Comparison of ENCODE assay signal across 8 mouse cellular contexts in the genomic region with DNA sequence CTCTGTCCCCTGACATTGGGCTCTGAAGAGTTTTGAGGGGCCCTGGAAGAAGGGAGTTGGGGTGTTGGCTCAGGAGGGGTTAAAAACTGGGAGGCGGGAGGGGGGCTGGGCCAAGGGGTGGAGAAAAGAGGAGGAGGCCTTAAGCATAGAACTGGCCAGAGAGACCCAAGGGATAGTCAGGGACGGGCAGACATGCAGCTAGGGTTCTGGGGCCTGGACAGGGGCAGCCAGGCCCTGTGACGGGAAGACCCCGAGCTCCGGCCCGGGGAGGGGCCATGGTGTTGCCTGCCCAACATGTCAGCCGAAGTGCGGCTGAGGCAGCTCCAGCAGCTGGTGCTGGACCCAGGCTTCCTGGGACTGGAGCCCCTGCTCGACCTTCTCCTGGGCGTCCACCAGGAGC. TPM values are rescaled to one million over a fixed set of nuclear protein-coding genes. Genes with fewer than 3 reads are reported as not detected.
DNase-seq lines count a peak whose midpoint lies in the region; ATAC-seq and TF ChIP-seq lines count a peak whose summit lies in the region.

A gene (plus strand): TSS at position 149 of the 400 bp plus-strand sequence.

- DNase-seq in lung, postnatal 36 days: no peak
- DNase-seq in heart, postnatal 0 days (ENCODE audit: low spot score): peak; percentile 45
- no peak for DNase-seq in left cerebral cortex, postnatal 36 days (ENCODE audit: low spot score in 2 of 2)
- DNase-seq in spleen, postnatal 36 days (ENCODE audit: low spot score in 2 of 2): no peak

- no peak for TF ChIP-seq EP300 in heart, postnatal 0 days (IDR thresholded peaks at IDR 0.05; ENCODE audit: low read depth)

- H3K27me3 ChIP-seq in lung, embryonic 16.5 days (ENCODE audit: control insufficient read depth, insufficient read depth, low read depth, low read length): no peaks in the 10 kb centered on the region
- no peaks in the 10 kb centered on the region for H3K27me3 ChIP-seq in heart, postnatal 0 days (ENCODE audit: control insufficient read depth, insufficient read depth, low read length)

- peaks cover 44% of the 10 kb centered on the region for H3K4me1 ChIP-seq in lung, embryonic 16.5 days (replicated peaks; ENCODE audit: control insufficient read depth, insufficient read depth, low read length)
- peaks cover 3% of the 10 kb centered on the region; the same call in 1 of the 2 replicates for H3K4me1 ChIP-seq in brown adipose tissue, adult 24 weeks (ENCODE audit: control insufficient read depth, insufficient read depth, insufficient read length, low read length)
- peaks cover 48% of the 10 kb centered on the region for H3K4me1 ChIP-seq in heart, postnatal 0 days (ENCODE audit: control insufficient read depth, insufficient read depth)
- peaks cover 29% of the 10 kb centered on the region for H3K4me1 ChIP-seq in olfactory bulb, adult 2 months (ENCODE audit: control insufficient read depth, insufficient read depth, low read length)

- no peak for TF ChIP-seq CTCF in heart, postnatal 0 days (IDR thresholded peaks at IDR 0.05; ENCODE audit: low read depth)
- TF ChIP-seq CTCF in olfactory bulb, adult 2 months (IDR thresholded peaks at IDR 0.05; ENCODE audit: insufficient read depth, low read depth, low read length): no peak

- WGBS in lung, embryonic 16.5 days: 33% methylated on average over 10 of the region's 10 CpGs
- WGBS in heart, postnatal 0 days: 23% methylated on average over 9 of the region's 10 CpGs
- 57% methylated on average over 10 of the region's 10 CpGs for WGBS in olfactory bulb, adult 2 months

- TF ChIP-seq POLR2A in olfactory bulb, adult 2 months (IDR thresholded peaks at IDR 0.05; ENCODE audit: insufficient read depth, low read depth, low read length): no peak

- intact Hi-C loops in left cerebral cortex, postnatal 36 days (cut with DNase I): no loop called here

- H3K9me3 ChIP-seq in lung, embryonic 16.5 days (ENCODE audit: control insufficient read depth, low read length): no peaks in the 10 kb centered on the region
- H3K9me3 ChIP-seq in heart, postnatal 0 days (replicated peaks; ENCODE audit: control insufficient read depth, low read length): no peaks in the 10 kb centered on the region

- H3K4me3 ChIP-seq in lung, embryonic 16.5 days (ENCODE audit: low read length): peak within 1 kb of the TSS; percentile 45
- peak within 1 kb of the TSS; percentile 64 for H3K4me3 ChIP-seq in brown adipose tissue, adult 24 weeks (ENCODE audit: insufficient read depth, low read depth, low read length)
- H3K4me3 ChIP-seq in heart, postnatal 0 days (ENCODE audit: low read depth, low read length): peak within 1 kb of the TSS; percentile 62
- H3K4me3 ChIP-seq in olfactory bulb, adult 2 months (ENCODE audit: insufficient read depth, low read depth, low read length): peak within 1 kb of the TSS; percentile 19; the same call in 1 of the 2 replicates

- peak within 1 kb of the TSS; percentile 69 for H3K9ac ChIP-seq in lung, embryonic 16.5 days (ENCODE audit: low read length)
- peak within 1 kb of the TSS; percentile 69 for H3K9ac ChIP-seq in heart, postnatal 0 days (replicated peaks; ENCODE audit: low read depth, low read length)

- peak within 1 kb of the TSS; percentile 49 for H3K4me2 ChIP-seq in lung, embryonic 16.5 days (ENCODE audit: low read depth, low read length)
- peak within 1 kb of the TSS; percentile 78 for H3K4me2 ChIP-seq in heart, postnatal 0 days (ENCODE audit: low read depth, low read length)

- peak within 1 kb of the TSS; percentile 55 for H3K27ac ChIP-seq in lung, embryonic 16.5 days (ENCODE audit: low read length)
- peak within 1 kb of the TSS; percentile 50 for H3K27ac ChIP-seq in brown adipose tissue, adult 24 weeks (replicated peaks; ENCODE audit: low read depth, low read length)
- H3K27ac ChIP-seq in heart, postnatal 0 days (ENCODE audit: low read depth): peak within 1 kb of the TSS; percentile 95
- H3K27ac ChIP-seq in olfactory bulb, adult 2 months (ENCODE audit: insufficient read depth, low read depth, low read length): no peak within 1 kb of the TSS; the same call in 1 of the 2 replicates

- H3K36me3 ChIP-seq in lung, embryonic 16.5 days (ENCODE audit: control insufficient read depth, insufficient read depth, low read length): peaks cover 34% of the 10 kb centered on the region
- peaks cover 57% of the 10 kb centered on the region for H3K36me3 ChIP-seq in heart, postnatal 0 days (replicated peaks; ENCODE audit: control insufficient read depth, insufficient read depth, low read length)

- ATAC-seq in lung, embryonic 16.5 days (ENCODE audit: low read depth): peak; percentile 63
- ATAC-seq in heart, postnatal 0 days (ENCODE audit: insufficient read depth, low read depth): peak; percentile 62
- ATAC-seq in cerebellum, adult (ENCODE audit: insufficient number of reproducible peaks, low FRiP score, low TSS enrichment): no peak

RNA-seq across cellular contexts. Expression of the gene that starts here (rescaled TPM):
- polyA plus RNA-seq in lung, embryonic 16.5 days (2015; fragmentation: Nextera tagmentation; extraction: Ambion mirVana): 28.7 and 29.3 TPM in 2 replicates
- polyA plus RNA-seq in brown adipose tissue, adult 24 weeks (2012; ENCODE audit: insufficient read depth, insufficient read length, missing spikeins): 50.7 and 72.5 TPM in 2 replicates
- total RNA-seq in heart, postnatal 0 days (2014; rRNA removed; ENCODE audit: low replicate concordance): 184 and 253 TPM in 2 replicates
- 97.0 and 98.5 TPM in 2 replicates for polyA plus RNA-seq in heart, postnatal 0 days (2015; fragmentation: Nextera tagmentation; extraction: Ambion mirVana)
- 10 to 100 TPM; 21.4 to 40.2 TPM for total RNA-seq in left cerebral cortex, postnatal 36 days (2021)
- not detected in 2 replicates for polyA plus RNA-seq in olfactory bulb, adult 2 months (2012; ENCODE audit: insufficient read depth, insufficient read length, low replicate concordance, missing spikeins)
